Mouse (Mus musculus) brain, embryonic 14.5 days (tissue): ENCODE data around the gene Zfp600.
"Not testable (repeated sequence)": the region's sequence is repeated elsewhere in the genome, so short reads cannot be mapped to it uniquely, and the experiment has no call there.

Source experiments
- CTCF ChIP-seq: fragments of 200-500 bp; IDR thresholded peaks from 2 replicates; pipeline ENCODE4 v1.5.1; 2012; ENCODE audit warnings: inconsistent platforms, mild to moderate bottlenecking, moderate library complexity, borderline replicate concordance; ENCODE audit not compliant: insufficient read depth, insufficient read length; ENCODE audit errors: extremely low read depth
- POLR2A ChIP-seq: fragments of 200-500 bp; IDR thresholded peaks from 2 replicates; pipeline ENCODE4 v1.6.1; 2012; ENCODE audit warnings: mild to moderate bottlenecking, inconsistent platforms, borderline replicate concordance; ENCODE audit not compliant: poor library complexity, insufficient read depth, insufficient read length, severe bottlenecking; ENCODE audit errors: extremely low read depth

- TF ChIP-seq CTCF, POLR2A: not testable (repeated sequence)
These were observed 12.1 kb downstream of the Zfp600 start for GRCm38 (mm10) chr4:146168730-146169215.
